Mouse (Mus musculus) hindbrain, embryonic 16.5 days (tissue): ENCODE data around the gene Chst11. TPM values are rescaled to one million over a fixed set of nuclear protein-coding genes. Genes with fewer than 3 reads are reported as not detected.

Experiments used
- ATAC-seq: fragments of 200-750 bp; cut with Nextera tagmentation; 2 replicates; pipeline ENCODE4 v1.8.0; 2017; ENCODE audit warnings: moderate TSS enrichment, moderate library complexity
- H3K27ac ChIP-seq: fragments of 300-500 bp; sonication (generic); 2 replicates; pipeline ENCODE4 v1.5.1; 2014; ENCODE audit warnings: low read depth, mild to moderate bottlenecking, control low read depth, low read length, moderate library complexity
- H3K27me3 ChIP-seq: fragments of 300-500 bp; sonication (generic); replicated peaks from 2 replicates; pipeline ENCODE4 v1.6.1; 2014; ENCODE audit warnings: low read length; ENCODE audit not compliant: control insufficient read depth, insufficient read depth
- H3K36me3 ChIP-seq: fragments of 300-500 bp; sonication (generic); 2 replicates; pipeline ENCODE4 v1.6.1; 2014; ENCODE audit warnings: mild to moderate bottlenecking, low read length, moderate library complexity, mixed read lengths; ENCODE audit not compliant: control insufficient read depth, insufficient read depth
- H3K4me1 ChIP-seq: fragments of 300-500 bp; sonication (generic); 2 replicates; pipeline ENCODE4 v1.6.1; 2014; ENCODE audit warnings: low read depth, low read length; ENCODE audit not compliant: control insufficient read depth, insufficient read depth
- H3K4me2 ChIP-seq: fragments of 300-500 bp; sonication (generic); 2 replicates; pipeline ENCODE4 v1.6.1; 2014; ENCODE audit warnings: mild to moderate bottlenecking, low read length, control low read depth, moderate library complexity
- H3K4me3 ChIP-seq: fragments of 300-500 bp; sonication (generic); 2 replicates; pipeline ENCODE4 v1.5.1; 2014; ENCODE audit warnings: mild to moderate bottlenecking, low read length, control low read depth, moderate library complexity
- H3K9ac ChIP-seq: fragments of 300-500 bp; sonication (generic); 2 replicates; pipeline ENCODE4 v1.6.1; 2014; ENCODE audit warnings: low read depth, mild to moderate bottlenecking, control low read depth, low read length, moderate library complexity
- H3K9me3 ChIP-seq: fragments of 300-500 bp; sonication (generic); 2 replicates; pipeline ENCODE4 v1.6.1; 2014; ENCODE audit warnings: mild to moderate bottlenecking, low read length, moderate library complexity; ENCODE audit not compliant: control insufficient read depth
- WGBS: fragments of 180-500 bp; shearing (Covaris S2); extraction: QIAGEN DNeasy Blood & Tissue Kit; methylation state at CpG from one replicate; pipeline ENCODE4 v1.1.7; 2014; 5-methylcytosine and 5-hydroxymethylcytosine counted together
- polyA plus RNA-seq: library from polyadenylated mRNA; unstranded; fragments of >200 nt; fragmentation: Nextera tagmentation; extraction: Ambion mirVana; gene quantifications from 2 replicates; pipeline ENCODE4 v1.2.1, GENCODE M21; 2015

The Chst11 gene
- polyA plus RNA-seq, 1 experiment from 2014 or later: 3.6 TPM

- H3K27me3 ChIP-seq: no peaks in the 10 kb centered on the region
Measured at GRCm38 (mm10) chr10:83242106-83242686, 256.9 kb downstream of the Chst11 start.

GRCm38 (mm10) chr10:83244131-83244530, 258.8 kb downstream of the Chst11 start:
- Histone ChIP-seq H3K9me3 (no peaks in the 10 kb centered on the region), H3K9ac (no peak overlapping the region), H3K27me3 (no peaks in the 10 kb centered on the region), H3K36me3 (no peaks in the 10 kb centered on the region), H3K27ac (no peak overlapping the region), H3K4me2 (no peak overlapping the region), H3K4me1 (peaks cover 3% of the 10 kb centered on the region; the same call in 1 of the 2 replicates), H3K4me3 (no peak overlapping the region)
- 56% methylated on average over 6 of the region's 6 CpGs for WGBS
- no peak for ATAC-seq

More at GRCm38 (mm10) chr10:83242106-83242686, 256.9 kb downstream of the Chst11 start:
- H3K9me3 ChIP-seq: no peaks in the 10 kb centered on the region
- no peak overlapping the region for H3K9ac ChIP-seq
- H3K36me3 ChIP-seq: no peaks in the 10 kb centered on the region
- peak overlapping the region; percentile 15; the same call in 1 of the 2 replicates for H3K4me2 ChIP-seq
- no peak overlapping the region for H3K4me3 ChIP-seq
- no peak overlapping the region for H3K27ac ChIP-seq
- peaks cover 3% of the 10 kb centered on the region; the same call in 1 of the 2 replicates for H3K4me1 ChIP-seq
- peak; percentile 71; the same call in 1 of the 2 replicates for ATAC-seq
- 33% methylated on average over 11 of the region's 11 CpGs for WGBS

Other genes with a start within 250 kb of the Chst11 start
- 37.3 and 38.5 TPM in 2 replicates for gene Nfyb, start 221.4 kb upstream of the Chst11 start, polyA plus RNA-seq
- 87.1 and 104 TPM in 2 replicates for gene Txnrd1, start 151.5 kb upstream of the Chst11 start, polyA plus RNA-seq
- gene Eid3, start 118.9 kb upstream of the Chst11 start, polyA plus RNA-seq: 0.35 TPM in 2 replicates